Mouse (Mus musculus) midbrain, embryonic 14.5 days (tissue): ENCODE measurements at regions not wholly inside any gene's neighbourhood (a gene's known extent, or its start where the extent isn't known, plus 50 kb on each side); places are given as distances from the start of the nearest gene placed in this dataset.

Experiments
- ATAC-seq: fragments of 200-750 bp; cut with Nextera tagmentation; 2 replicates; pipeline ENCODE4 v1.8.0; 2017; ENCODE audit warnings: moderate number of reproducible peaks, moderate library complexity; ENCODE audit not compliant: low FRiP score, low TSS enrichment
- DNase-seq: peaks from one replicate; pipeline ENCODE4 v3.0.0-alpha.2; 2015
- H3K27ac ChIP-seq: fragments of 300-500 bp; sonication (generic); replicated peaks from 2 replicates; pipeline ENCODE4 v1.5.1; 2014; ENCODE audit warnings: mild to moderate bottlenecking, low read depth, low read length, moderate library complexity
- H3K27me3 ChIP-seq: fragments of 300-500 bp; sonication (generic); 2 replicates; pipeline ENCODE4 v1.6.1; 2014; ENCODE audit warnings: low read length, control low read depth, mixed read lengths; ENCODE audit not compliant: control insufficient read depth, insufficient read depth
- H3K36me3 ChIP-seq: fragments of 300-500 bp; sonication (generic); 2 replicates; pipeline ENCODE4 v1.6.1; 2014; ENCODE audit warnings: low read length, control low read depth; ENCODE audit not compliant: control insufficient read depth, insufficient read depth
- H3K4me1 ChIP-seq: fragments of 300-500 bp; sonication (generic); 2 replicates; pipeline ENCODE4 v1.6.1; 2014; ENCODE audit warnings: mild to moderate bottlenecking, antibody characterized with exemption, low read length, control low read depth; ENCODE audit not compliant: control insufficient read depth, insufficient read depth
- H3K4me2 ChIP-seq: fragments of 300-500 bp; sonication (generic); 2 replicates; pipeline ENCODE4 v1.6.1; 2014; ENCODE audit warnings: mild to moderate bottlenecking, low read length, moderate library complexity
- H3K4me3 ChIP-seq: fragments of 300-500 bp; sonication (generic); replicated peaks from 2 replicates; pipeline ENCODE4 v1.5.1; 2014; ENCODE audit warnings: low read depth, low read length
- H3K9ac ChIP-seq: fragments of 300-500 bp; sonication (generic); replicated peaks from 2 replicates; pipeline ENCODE4 v1.6.1; 2014; ENCODE audit warnings: mild to moderate bottlenecking, low read length, moderate library complexity
- H3K9me3 ChIP-seq: fragments of 300-500 bp; sonication (generic); 2 replicates; pipeline ENCODE4 v1.6.1; 2016; ENCODE audit warnings: low read length, control low read depth, mixed read lengths; ENCODE audit not compliant: control insufficient read depth
- WGBS: fragments of 180-500 bp; shearing (Covaris S2); extraction: QIAGEN DNeasy Blood & Tissue Kit; methylation state at CpG from one replicate; pipeline ENCODE4 v1.1.7; 2014; 5-methylcytosine and 5-hydroxymethylcytosine counted together

DNA sequence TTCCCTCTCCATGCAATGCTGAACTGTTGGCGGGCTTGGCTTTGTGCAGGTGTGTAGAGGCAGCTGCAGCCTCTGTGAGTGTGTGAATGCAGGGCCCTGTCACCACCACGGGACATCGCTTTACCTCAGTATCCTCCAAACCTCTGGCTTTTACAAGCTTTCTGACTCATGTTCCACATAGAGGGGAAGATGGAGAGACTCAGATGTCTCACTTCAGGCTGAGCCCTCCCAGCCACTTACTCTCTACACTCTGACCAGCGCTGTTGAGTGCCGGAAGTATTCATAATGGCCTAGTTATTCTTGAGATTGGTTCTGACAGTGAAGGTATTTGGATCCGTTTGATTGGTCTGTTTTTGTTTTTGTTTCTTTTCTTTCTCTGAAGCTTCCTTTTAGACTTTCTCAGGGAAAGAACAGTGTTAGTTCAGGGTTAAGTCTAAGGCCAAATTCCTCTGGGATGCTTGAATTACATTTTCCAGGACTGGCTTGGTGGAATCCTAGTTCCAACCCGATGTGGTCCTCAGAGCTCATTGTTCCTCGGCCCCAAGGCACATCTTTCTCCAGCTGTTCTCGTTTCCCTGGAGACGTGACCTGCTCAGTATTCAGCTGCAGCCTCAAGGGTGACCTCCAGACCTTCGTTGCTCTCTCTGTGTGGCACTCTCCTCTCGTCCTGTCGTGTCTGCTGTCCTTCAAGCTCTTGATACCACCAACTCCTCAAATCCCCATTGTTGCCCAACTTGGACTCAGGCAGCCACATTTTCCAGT lies 61.7 kb upstream of the Enpp6 start:
- 7% methylated on average over 13 of the region's 13 CpGs for WGBS

GRCm38 (mm10) chr8:46928718-46929117 lies 58.0 kb upstream of the Enpp6 start:
- H3K4me3 ChIP-seq, result no peak overlapping the region
- ATAC-seq (no peak), DNase-seq (no peak)
- H3K4me1 ChIP-seq, result peaks cover 4% of the 10 kb centered on the region; the same call in 1 of the 2 replicates
- H3K9me3 ChIP-seq, result no peaks in the 10 kb centered on the region
- no peak overlapping the region for H3K27ac ChIP-seq
- WGBS, result 78% methylated on average over 6 of the region's 6 CpGs
- H3K27me3 ChIP-seq, result no peaks in the 10 kb centered on the region
- H3K9ac ChIP-seq, result no peak overlapping the region
- H3K36me3 ChIP-seq, result no peaks in the 10 kb centered on the region
- no peak overlapping the region for H3K4me2 ChIP-seq

More for the DNA sequence above, 61.7 kb upstream of the Enpp6 start:
- Histone ChIP-seq H3K27me3 (no peaks in the 10 kb centered on the region), H3K4me2 (no peak overlapping the region), H3K4me3 (no peak overlapping the region), H3K27ac (no peak overlapping the region), H3K4me1 (peaks cover 4% of the 10 kb centered on the region; the same call in 1 of the 2 replicates), H3K9me3 (no peaks in the 10 kb centered on the region), H3K36me3 (no peaks in the 10 kb centered on the region), H3K9ac (no peak overlapping the region)
- DNase-seq, result peak; percentile 26
- ATAC-seq, result no peak

GRCm38 (mm10) chr8:46929678-46930077 lies 57.0 kb upstream of the Enpp6 start:
- WGBS, result 75% methylated on average over 6 of the region's 6 CpGs

DNA sequence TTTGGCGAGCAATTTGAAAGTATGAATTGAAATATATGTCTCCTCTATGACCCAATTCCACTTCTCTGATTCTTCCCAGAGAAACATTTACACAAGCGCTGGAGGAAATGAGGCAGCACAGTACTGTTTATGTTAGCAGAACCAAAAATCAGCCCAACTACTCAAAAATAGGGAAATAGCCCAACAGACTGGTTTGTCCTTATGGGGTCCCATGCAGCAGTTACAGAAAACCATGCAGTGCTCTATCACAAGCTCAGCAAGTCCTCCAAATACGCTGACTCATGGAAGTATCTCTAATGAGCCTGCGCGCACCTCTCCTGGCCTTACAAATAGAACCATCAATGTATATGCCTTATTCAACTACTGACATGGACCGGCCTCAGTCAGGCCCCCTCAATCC lies 55.4 kb upstream of the Enpp6 start:
- ATAC-seq (no peak), DNase-seq (no peak)
- Histone ChIP-seq H3K36me3 (no peaks in the 10 kb centered on the region), H3K9ac (no peak overlapping the region), H3K9me3 (no peaks in the 10 kb centered on the region), H3K4me1 (no peaks in the 10 kb centered on the region), H3K27me3 (no peaks in the 10 kb centered on the region), H3K4me3 (no peak overlapping the region), H3K4me2 (no peak overlapping the region), H3K27ac (no peak overlapping the region)
- WGBS, result 95% methylated on average over 6 of the region's 6 CpGs

More at GRCm38 (mm10) chr8:46929678-46930077, 57.0 kb upstream of the Enpp6 start:
- Histone ChIP-seq H3K27ac (no peak overlapping the region), H3K4me3 (no peak overlapping the region), H3K27me3 (no peaks in the 10 kb centered on the region), H3K4me2 (no peak overlapping the region), H3K9ac (no peak overlapping the region), H3K4me1 (peaks cover 4% of the 10 kb centered on the region; the same call in 1 of the 2 replicates), H3K9me3 (no peaks in the 10 kb centered on the region), H3K36me3 (no peaks in the 10 kb centered on the region)
- ATAC-seq (no peak), DNase-seq (no peak)

- no peaks in the 10 kb centered on the region for H3K4me1 ChIP-seq
Observed at GRCm38 (mm10) chr8:46933256-46933655, 53.4 kb upstream of the Enpp6 start.

DNA sequence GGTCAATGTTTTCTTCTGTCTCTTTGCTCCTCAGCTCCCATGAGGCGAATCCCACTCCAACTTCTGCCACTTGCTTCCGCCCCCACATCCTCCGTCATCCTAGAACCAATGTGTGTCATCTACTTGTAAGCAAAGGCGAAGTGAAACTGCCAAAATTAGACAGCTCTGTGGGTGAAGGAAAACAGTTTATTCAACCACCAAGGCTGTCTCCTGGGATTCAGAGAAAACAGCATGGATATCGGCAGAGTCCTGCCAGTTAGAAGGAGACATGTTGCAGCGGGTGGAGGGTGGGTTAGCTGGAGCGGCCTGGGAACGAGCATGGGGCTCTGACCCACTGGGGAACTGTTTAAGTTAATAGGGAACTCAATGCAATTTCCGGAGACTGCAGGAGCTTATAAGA lies 52.4 kb upstream of the Enpp6 start:
- no peak overlapping the region for H3K4me2 ChIP-seq
- 91% methylated on average over 9 of the region's 9 CpGs for WGBS
- no peak overlapping the region for H3K27ac ChIP-seq
- ATAC-seq (no peak), DNase-seq (no peak)
- H3K27me3 ChIP-seq, result no peaks in the 10 kb centered on the region
- no peak overlapping the region for H3K4me3 ChIP-seq
- no peak overlapping the region for H3K9ac ChIP-seq
- no peaks in the 10 kb centered on the region for H3K9me3 ChIP-seq
- H3K36me3 ChIP-seq, result no peaks in the 10 kb centered on the region
- no peaks in the 10 kb centered on the region for H3K4me1 ChIP-seq

More at GRCm38 (mm10) chr8:46933256-46933655, 53.4 kb upstream of the Enpp6 start:
- no peak for ATAC-seq
- H3K9me3 ChIP-seq, result no peaks in the 10 kb centered on the region
- no peak overlapping the region for H3K9ac ChIP-seq
- no peak for DNase-seq
- H3K27ac ChIP-seq, result no peak overlapping the region
- H3K27me3 ChIP-seq, result no peaks in the 10 kb centered on the region
- H3K36me3 ChIP-seq, result no peaks in the 10 kb centered on the region
- H3K4me3 ChIP-seq, result no peak overlapping the region
- H3K4me2 ChIP-seq, result no peak overlapping the region

- ATAC-seq (no peak), DNase-seq (peak; percentile 80)
- Histone ChIP-seq H3K4me2 (no peak overlapping the region), H3K4me3 (no peak overlapping the region), H3K36me3 (no peaks in the 10 kb centered on the region), H3K9ac (no peak overlapping the region), H3K27me3 (no peaks in the 10 kb centered on the region), H3K27ac (no peak overlapping the region), H3K9me3 (no peaks in the 10 kb centered on the region), H3K4me1 (no peaks in the 10 kb centered on the region)
- WGBS, result 19% methylated on average over 9 of the region's 9 CpGs
Observed at GRCm38 (mm10) chr8:46934898-46935297, 51.8 kb upstream of the Enpp6 start.

DNA sequence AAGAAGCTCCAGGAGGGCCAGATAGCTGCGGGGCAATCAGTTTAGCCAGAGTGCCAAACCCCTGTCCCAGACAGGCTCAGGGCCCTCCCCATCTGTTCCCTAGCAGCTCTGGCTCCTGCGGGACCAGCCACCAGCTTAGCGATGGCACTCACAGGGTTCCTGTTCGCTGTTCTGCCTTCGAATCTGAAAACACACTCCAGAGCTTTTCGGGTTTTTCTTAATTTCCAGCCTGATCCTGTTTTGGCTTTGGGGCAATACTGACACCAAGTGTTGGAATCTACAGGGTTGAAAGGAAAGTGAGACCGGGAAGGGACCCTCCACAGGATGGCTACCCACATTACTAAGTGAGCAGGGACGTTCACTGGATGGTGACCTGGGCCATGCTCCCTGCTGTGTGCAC lies 50.6 kb upstream of the Enpp6 start:
- ATAC-seq (no peak), DNase-seq (peak; percentile 54)
- Histone ChIP-seq H3K9ac (no peak overlapping the region), H3K4me1 (no peaks in the 10 kb centered on the region), H3K9me3 (no peaks in the 10 kb centered on the region), H3K36me3 (no peaks in the 10 kb centered on the region), H3K4me3 (no peak overlapping the region), H3K4me2 (no peak overlapping the region), H3K27ac (no peak overlapping the region), H3K27me3 (no peaks in the 10 kb centered on the region)
- WGBS, result 20% methylated on average over 8 of the region's 8 CpGs
